Mouse (Mus musculus) kidney, adult 8-10 months (tissue): ENCODE data around the gene Usp18.

Experiments
- DNase-seq, 2 experiments: peaks; one replicate each; pipeline ENCODE4 v3.0.0; 2022

Gene Usp18

DNA sequence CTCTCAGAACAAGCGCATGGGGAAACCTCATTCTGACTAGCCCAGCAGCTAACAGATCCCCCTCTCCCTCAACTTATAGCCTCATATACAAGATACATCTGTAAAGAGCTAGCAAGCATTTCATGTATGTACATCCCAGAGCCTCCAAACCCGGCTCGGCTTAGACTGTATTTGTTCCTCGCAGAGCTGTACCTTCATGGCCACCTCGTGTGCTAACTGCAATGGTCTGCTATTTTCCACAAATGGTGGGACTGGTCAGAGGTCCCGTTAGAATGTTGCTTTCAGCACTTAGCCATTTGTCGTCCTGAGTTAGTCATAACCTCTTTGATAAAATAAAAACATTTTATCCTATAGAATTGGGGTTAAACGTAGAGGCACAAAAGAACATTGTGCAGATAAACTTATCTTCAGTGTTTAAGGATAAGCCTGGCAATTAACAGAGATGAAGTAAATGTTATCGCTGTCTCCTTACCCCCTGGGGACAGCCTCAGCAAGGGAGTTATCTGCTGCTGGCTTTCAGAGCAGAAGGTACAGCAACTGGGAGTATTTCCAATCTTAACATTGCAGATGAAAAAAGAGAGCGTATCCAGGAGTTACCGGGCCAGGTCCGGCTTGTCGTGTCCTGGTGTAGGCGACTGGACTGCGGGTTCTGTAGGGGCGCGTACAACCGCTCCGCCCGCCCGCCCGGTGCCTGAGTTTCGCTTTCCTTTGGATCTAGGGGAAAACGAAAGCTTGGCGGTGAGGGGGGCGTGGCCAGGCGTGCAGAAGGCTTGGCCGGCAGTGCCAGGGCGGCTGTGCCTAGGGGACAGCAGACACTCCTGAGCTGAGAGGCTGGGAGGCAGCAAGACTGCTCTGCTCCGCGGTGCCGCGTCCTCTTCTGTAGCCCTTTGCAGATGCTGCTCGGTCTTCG is at the start of gene Usp18:
Gene Usp18 (plus strand): TSS at position 780 of the 910 bp plus-strand sequence.
- DNase-seq = peak; percentile 92 to 94

DNA sequence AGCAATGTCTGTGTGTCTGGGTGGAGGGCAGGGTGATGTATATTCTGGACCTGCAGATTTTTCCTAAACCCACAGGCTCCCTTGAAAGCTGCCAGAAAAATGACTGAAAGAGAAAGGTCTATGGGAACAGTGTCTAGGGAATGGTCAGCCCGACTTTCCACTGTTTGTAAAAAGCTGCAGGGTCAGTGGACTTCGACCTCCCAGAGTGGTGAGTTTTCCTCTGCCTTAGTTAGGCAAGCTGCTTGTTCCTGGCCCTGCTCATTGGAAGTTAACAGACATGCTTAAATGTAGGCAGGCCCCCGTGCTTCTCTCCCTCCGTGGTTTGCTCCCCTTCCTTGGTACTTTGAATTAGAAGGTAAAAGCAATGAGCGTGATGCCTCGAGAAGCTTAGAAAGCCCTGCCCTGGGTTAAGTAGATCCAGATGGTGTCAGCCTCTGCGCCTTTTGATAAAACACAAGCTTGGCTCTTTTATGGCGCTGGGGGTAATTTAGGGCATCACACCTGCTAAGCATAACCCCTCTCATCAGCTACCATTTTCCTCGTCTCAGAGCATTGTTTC is 47.8 kb upstream of the Usp18 start:
- DNase-seq = peak in 1 of 2 experiments; percentile 35

DNA sequence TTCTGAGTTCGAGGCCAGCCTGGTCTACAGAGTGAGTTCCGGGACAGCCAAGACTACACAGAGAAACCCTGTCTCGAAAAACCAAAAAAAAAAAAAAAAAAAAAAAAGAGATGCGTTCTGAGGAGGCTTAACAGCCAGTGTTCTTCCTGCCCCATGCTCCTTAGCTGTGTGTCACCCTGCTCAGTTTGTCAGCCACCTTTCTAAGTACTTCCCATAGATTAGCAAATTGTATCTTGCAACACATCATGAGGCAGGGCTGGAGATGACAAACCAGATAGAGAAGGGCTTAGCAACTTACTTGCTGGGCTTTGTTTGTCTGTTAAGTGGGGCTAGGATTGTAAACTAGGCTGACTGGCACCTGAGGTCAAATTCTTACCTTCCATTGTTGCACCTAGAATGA is 45.2 kb upstream of the Usp18 start:
- no peak for DNase-seq

DNA sequence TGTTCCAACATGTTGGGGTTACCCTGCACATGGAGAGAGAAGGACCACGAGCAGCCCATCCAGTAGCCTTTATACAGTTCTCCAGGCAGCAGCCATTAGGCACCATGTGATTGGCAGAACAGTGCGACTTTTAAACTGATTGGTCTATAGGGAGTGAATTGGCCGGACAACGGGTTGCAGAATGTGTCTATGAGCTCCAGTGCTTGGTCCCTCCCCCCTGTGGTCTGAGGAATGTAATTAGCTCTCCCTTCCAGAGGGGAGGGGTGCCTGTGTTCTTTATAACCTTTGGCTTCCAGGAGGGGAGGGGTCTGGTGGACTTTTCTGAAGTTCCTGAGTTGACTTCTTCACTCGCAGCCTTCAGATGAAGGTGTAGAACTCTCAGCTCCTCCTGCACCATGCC is 43.7 kb upstream of the Usp18 start:
- DNase-seq = no peak

DNA sequence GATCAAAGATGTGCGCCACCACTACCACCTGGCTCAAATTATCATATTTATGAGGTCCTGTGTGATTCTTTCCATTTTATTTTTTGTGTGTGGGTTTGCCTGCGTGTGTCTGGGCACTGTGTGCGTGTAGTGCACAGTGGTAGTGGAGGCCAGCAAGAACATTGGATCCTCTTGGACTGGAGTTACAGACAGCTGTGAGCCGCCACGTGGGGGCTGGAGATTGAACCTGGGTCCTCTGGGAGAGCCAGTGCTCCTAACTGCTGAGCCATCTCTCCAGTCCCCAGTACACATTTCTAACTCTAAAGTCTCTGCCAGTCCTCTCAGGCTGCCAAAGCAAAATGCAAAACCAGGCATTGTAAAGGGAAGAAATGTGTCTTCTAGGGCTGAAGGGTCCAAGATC is 39.2 kb upstream of the Usp18 start:
- no peak for DNase-seq

DNA sequence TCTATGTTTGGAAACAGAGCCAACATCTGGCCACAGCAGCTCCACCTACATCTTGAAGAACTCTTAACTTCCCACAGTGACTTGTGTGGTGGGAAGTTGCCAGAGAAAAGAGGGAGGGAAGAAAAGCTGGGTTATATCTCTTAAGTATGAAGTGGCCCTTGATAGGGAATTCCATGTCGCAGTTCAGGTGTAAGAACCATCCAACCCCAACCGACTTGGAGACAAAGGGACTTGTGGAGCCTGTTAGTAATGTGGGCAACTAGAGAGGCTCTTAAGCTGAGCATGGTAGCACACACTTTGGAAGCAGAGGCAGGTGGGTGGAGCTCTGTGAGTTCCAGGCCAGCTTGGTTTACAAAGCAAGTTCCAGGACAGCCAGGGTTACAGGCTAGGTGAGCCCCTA is 36.1 kb upstream of the Usp18 start:
- no peak for DNase-seq

DNA sequence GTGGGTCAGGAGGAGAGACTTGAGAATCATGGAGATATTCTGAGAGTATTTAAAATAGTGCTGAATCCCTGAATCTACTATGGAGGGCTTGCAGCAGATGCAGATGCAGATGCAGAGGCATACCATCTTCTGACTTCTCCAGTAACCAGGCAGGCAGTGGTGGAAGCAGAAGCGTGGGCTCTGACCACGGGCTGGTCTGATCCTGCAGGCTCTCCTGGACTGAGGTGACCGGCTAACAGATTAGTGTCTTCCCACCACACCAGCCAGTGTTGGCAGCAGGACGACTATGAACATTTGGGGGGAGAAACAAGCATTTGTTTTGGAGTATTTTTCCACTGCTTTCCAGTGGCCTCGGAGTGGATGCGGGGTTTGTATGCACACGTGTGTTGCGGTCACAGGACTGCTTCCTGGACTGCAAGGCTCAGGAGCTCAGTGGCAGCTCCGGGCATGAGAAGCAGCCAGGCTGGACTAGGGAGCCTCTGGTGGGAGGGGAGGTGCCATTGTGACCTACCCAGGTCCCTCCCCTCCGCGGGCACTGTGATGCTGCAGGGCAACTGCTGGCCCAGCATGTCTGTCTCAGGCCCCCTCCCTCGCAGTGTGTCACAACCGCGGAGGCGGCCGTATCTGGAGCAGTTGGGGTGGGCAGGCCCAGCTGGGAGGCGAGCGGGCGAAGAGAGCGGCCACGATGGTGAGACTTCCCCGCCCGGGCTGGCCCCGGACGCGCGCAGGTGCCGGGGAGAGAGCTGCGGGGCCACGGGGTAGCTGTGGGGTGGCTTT is 35.4 kb upstream of the Usp18 start, which contains the start of gene Tuba8:
Gene Tuba8 (plus strand): TSS at position 548 of the 777 bp plus-strand sequence.
- peak; percentile 31 for DNase-seq

- no peak for DNase-seq
Observed at GRCm38 (mm10) chr6:121210926-121211289, 34.8 kb upstream of the Usp18 start.

- no peak for DNase-seq
Observed at GRCm38 (mm10) chr6:121211743-121212142, 34.0 kb upstream of the Usp18 start.

GRCm38 (mm10) chr6:121212988-121213387 is 32.7 kb upstream of the Usp18 start:
- DNase-seq = no peak

DNA sequence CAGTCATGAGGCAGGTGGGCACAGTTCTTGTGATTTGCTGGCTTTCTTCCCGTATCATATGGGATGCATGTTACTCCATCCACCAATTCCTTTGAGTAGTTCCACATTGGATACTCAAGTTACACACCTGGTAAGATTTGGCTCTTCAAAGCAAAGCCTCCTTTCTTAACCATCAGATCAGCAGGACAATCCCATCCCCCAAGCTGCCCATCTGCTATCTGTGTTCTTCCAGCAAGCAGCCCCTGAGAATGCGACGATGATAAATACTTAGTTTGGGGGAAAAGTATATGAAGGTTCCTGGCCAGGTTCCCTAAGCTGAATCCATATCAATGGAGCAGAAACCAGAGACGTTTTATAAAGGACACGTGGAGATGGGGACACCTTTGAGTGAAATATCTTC is 31.5 kb upstream of the Usp18 start:
- DNase-seq = no peak

GRCm38 (mm10) chr6:121214667-121215330 is 30.9 kb upstream of the Usp18 start:
- no peak for DNase-seq

DNA sequence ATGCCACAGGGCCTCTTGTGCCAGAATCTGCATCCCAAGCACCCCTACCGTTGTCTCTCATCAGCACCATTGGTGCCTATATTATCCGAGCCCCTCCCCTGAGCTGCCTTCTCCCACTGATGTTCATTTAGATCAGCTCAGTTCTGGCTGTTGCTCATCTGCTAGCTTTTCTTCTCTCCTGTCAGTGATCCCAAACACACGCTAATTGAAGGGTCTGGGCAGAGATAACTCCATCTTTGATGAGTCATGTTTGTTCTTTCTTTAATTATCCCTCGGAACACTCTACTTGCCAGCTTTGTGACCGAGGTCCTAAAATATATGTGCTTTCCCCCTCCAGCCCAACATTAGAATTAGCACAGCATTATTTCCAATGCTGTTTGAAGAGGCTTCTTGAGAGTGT is 30.4 kb upstream of the Usp18 start:
- DNase-seq = no peak

GRCm38 (mm10) chr6:121215896-121216295 is 29.8 kb upstream of the Usp18 start:
- no peak for DNase-seq

DNA sequence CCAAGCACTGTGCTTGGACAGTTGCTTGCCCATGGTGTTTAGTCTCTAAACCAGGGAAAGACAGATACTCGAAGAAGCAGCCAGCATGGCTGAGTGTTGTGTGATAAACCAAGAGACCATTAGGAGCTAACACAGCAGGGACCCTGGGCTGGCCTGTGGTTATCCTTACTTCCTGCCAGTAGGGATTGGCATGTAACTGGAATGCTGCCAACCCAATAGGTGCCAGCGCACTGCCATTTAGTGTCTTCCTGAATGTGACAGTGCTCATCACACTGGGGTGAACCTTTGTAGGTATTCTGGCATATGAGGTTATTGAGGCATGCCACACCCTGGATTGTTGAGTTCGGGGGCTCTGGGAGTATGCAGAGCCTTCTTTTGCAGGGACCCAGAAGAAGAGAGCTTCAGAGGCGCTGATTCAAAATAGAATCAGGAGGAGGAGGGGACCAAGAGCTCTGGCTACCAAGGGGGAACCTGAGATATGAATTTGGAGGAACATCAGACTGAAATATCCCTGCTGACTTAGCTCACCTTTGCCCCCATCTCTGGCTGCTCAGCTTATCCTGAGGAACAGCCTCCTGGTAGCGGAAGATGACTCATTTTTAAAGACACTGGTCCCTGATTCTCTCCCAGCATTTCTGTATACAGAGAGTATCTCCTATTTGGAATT is 29.0 kb upstream of the Usp18 start:
- DNase-seq = no peak

DNA sequence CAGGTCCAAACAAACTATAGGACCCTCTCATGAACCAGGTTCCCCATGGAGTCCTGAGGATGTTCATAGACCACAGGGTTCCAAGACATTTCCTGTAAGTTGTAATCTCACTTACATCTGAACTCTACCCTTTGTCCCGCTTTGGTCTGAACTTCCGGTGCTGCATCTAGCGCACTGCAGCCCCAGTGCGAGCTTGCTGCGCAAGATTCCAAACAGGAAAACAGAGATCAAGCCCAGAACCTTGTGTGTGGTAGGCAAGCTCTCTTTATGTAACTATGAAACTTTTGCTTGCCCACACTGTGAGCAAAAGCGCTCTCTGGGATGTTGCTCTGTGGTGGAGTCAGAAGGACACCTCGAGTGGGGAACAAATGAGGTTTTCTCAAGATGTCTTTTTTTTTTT is 27.7 kb upstream of the Usp18 start:
- DNase-seq = no peak

DNA sequence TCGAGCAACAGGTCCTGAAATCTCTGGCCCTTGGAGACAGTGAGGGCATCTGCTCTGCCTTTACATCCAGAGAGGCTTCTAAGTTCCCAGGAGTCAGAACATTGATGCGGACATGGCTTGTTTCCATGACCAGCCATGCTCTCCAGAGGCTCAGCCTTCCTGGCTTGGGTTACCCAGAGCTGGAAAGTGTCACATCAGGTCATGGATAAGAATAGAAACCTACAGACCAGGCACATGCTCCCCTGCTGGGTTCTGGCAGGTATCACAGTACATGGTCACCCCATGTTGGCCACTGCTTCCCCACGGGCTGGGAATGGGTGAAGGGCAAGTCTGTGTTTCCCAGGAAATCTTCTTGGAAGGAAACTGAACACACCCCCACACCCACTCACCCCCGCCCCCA is 26.3 kb upstream of the Usp18 start:
- no peak for DNase-seq

DNA sequence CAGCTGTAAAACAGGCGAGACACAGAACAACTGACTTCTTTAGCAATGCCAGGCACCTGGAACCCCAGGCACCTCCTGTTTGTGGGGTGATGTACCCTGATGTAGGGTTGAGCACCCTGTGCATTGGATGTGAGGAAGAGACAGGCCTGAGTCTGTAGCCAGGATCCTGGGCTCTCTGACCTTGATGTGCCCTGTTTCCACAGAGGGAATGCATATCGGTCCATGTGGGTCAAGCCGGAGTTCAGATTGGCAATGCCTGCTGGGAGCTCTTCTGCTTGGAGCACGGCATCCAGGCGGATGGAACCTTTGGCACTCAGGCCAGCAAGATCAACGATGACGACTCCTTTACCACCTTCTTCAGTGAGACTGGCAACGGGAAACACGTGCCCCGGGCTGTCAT is 25.5 kb upstream of the Usp18 start:
- DNase-seq = no peak

- no peak for DNase-seq
Observed at GRCm38 (mm10) chr6:121221876-121222597, 23.7 kb upstream of the Usp18 start.

DNA sequence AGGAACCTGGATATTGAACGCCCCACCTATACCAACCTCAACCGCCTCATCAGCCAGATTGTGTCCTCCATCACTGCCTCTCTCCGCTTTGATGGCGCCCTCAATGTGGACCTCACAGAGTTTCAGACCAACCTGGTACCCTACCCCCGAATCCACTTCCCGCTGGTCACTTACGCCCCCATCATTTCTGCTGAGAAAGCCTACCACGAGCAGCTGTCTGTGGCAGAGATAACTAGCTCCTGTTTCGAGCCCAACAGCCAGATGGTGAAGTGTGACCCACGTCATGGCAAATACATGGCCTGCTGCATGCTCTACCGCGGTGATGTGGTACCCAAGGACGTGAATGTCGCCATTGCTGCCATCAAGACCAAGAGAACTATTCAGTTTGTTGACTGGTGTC is 22.7 kb upstream of the Usp18 start:
- no peak for DNase-seq

DNA sequence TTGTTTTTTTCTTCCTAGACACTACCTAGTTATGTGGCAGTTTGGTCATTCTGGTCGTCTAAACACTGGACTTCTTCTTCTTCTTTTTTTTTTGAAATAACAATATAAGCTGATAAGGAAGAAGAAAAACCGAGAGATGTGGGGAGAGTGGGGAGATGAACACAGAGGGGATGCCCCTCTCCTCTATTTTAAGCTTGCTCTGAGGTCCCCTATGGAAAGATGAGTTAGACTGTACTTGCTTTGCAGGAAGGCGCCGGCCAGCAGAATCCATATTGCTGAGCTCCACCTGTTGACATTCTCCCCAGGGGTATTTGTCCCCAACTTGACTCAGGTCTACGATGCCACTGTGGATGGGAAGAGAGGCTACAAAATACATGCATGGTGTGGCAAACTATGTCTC is 21.6 kb upstream of the Usp18 start:
- DNase-seq = no peak

GRCm38 (mm10) chr6:121224993-121225392 is 20.7 kb upstream of the Usp18 start:
- DNase-seq = peak in 1 of 2 experiments; percentile 52
